Mouse (Mus musculus) midbrain, embryonic 10.5 days (tissue): ENCODE measurements around the gene Gpr4. TPM values are rescaled to one million over a fixed set of nuclear protein-coding genes. Genes with fewer than 3 reads are reported as not detected.

Experiments
- DNase-seq: peaks from one replicate; pipeline ENCODE4 v3.0.0-alpha.2; 2017; ENCODE audit warnings: low spot score
- H3K27ac ChIP-seq: fragments of 300-500 bp; sonication (generic); replicated peaks from 2 replicates; pipeline ENCODE4 v1.5.1; 2016; ENCODE audit warnings: mild to moderate bottlenecking
- H3K27me3 ChIP-seq: fragments of 300-500 bp; sonication (generic); 2 replicates; pipeline ENCODE4 v1.6.1; 2016; ENCODE audit warnings: low read depth, mild to moderate bottlenecking; ENCODE audit not compliant: poor library complexity, severe bottlenecking
- H3K36me3 ChIP-seq: fragments of 300-500 bp; sonication (generic); 2 replicates; pipeline ENCODE4 v1.6.1; 2016; ENCODE audit warnings: mild to moderate bottlenecking, moderate library complexity
- H3K4me1 ChIP-seq: fragments of 300-500 bp; sonication (generic); 2 replicates; pipeline ENCODE4 v1.6.1; 2016
- H3K4me3 ChIP-seq: fragments of 300-500 bp; sonication (generic); 2 replicates; pipeline ENCODE4 v1.5.1; 2016; ENCODE audit warnings: mild to moderate bottlenecking, moderate library complexity
- H3K9me3 ChIP-seq: fragments of 300-500 bp; sonication (generic); replicated peaks from 2 replicates; pipeline ENCODE4 v1.6.1; 2016; ENCODE audit warnings: mild to moderate bottlenecking
- WGBS: fragments of 180-500 bp; shearing (Covaris S2); methylation state at CpG from one replicate; pipeline ENCODE4 v1.1.7; 2016; 5-methylcytosine and 5-hydroxymethylcytosine counted together
- polyA plus RNA-seq: library from polyadenylated mRNA; unstranded; fragments of >200 nt; fragmentation: Nextera tagmentation; extraction: Ambion mirVana; gene quantifications from 2 replicates; pipeline ENCODE4 v1.2.1, GENCODE M21; 2016

The Gpr4 gene
- polyA plus RNA-seq, 1 experiment from 2014 or later: 2.4 TPM

GRCm38 (mm10) chr7:19176516-19176947, 35.8 kb upstream of the Gpr4 start:
- no peak for DNase-seq
- peaks cover 63% of the 10 kb centered on the region for H3K27me3 ChIP-seq
- peaks cover 69% of the 10 kb centered on the region for H3K4me1 ChIP-seq
- H3K9me3 ChIP-seq: no peaks in the 10 kb centered on the region
- H3K4me3 ChIP-seq: peak overlapping the region; percentile 61
- H3K27ac ChIP-seq: peak overlapping the region; percentile 81
- no peaks in the 10 kb centered on the region for H3K36me3 ChIP-seq
- WGBS: 3% methylated on average over 21 of the region's 21 CpGs

- peaks cover 70% of the 10 kb centered on the region for H3K4me1 ChIP-seq
- H3K27ac ChIP-seq: no peak overlapping the region
- peak overlapping the region; percentile 61 for H3K4me3 ChIP-seq
- no peaks in the 10 kb centered on the region for H3K36me3 ChIP-seq
- peaks cover 58% of the 10 kb centered on the region for H3K27me3 ChIP-seq
- no peaks in the 10 kb centered on the region for H3K9me3 ChIP-seq
- no peak for DNase-seq
- 71% methylated on average over 7 of the region's 7 CpGs for WGBS
These were observed 35.1 kb upstream of the Gpr4 start for GRCm38 (mm10) chr7:19177216-19177615.

- no peak for DNase-seq
- Histone ChIP-seq H3K9me3 (no peaks in the 10 kb centered on the region), H3K27ac (no peak overlapping the region), H3K4me3 (peak overlapping the region; percentile 37), H3K4me1 (peaks cover 64% of the 10 kb centered on the region), H3K27me3 (peaks cover 58% of the 10 kb centered on the region), H3K36me3 (no peaks in the 10 kb centered on the region)
- 7% methylated on average over 17 of the region's 18 CpGs for WGBS
These were observed 34.3 kb upstream of the Gpr4 start for GRCm38 (mm10) chr7:19178035-19178434.

GRCm38 (mm10) chr7:19178443-19179092, 33.8 kb upstream of the Gpr4 start:
- H3K9me3 ChIP-seq: no peaks in the 10 kb centered on the region
- H3K36me3 ChIP-seq: peaks cover 3% of the 10 kb centered on the region
- H3K4me3 ChIP-seq: peak overlapping the region; percentile 50
- H3K27ac ChIP-seq: 0 out of 2 replicates have a peak overlapping the region, but pooled peaks have one; percentile 23
- DNase-seq: peak; percentile 82
- peaks cover 58% of the 10 kb centered on the region for H3K27me3 ChIP-seq
- peaks cover 59% of the 10 kb centered on the region for H3K4me1 ChIP-seq
- 4% methylated on average over 27 of the region's 27 CpGs for WGBS

- peak overlapping the region; percentile 23; the same call in 1 of the 2 replicates for H3K27ac ChIP-seq
These were observed 33.2 kb upstream of the Gpr4 start for GRCm38 (mm10) chr7:19179173-19179572.

GRCm38 (mm10) chr7:19179936-19180335, 32.4 kb upstream of the Gpr4 start:
- H3K27ac ChIP-seq: no peak overlapping the region
- WGBS: 33% methylated on average over 6 of the region's 6 CpGs
- DNase-seq: no peak
- peak overlapping the region; percentile 50 for H3K4me3 ChIP-seq
- H3K36me3 ChIP-seq: peaks cover 8% of the 10 kb centered on the region
- peaks cover 58% of the 10 kb centered on the region for H3K27me3 ChIP-seq
- H3K4me1 ChIP-seq: peaks cover 58% of the 10 kb centered on the region
- no peaks in the 10 kb centered on the region for H3K9me3 ChIP-seq

More at GRCm38 (mm10) chr7:19179173-19179572, 33.2 kb upstream of the Gpr4 start:
- peak overlapping the region; percentile 50 for H3K4me3 ChIP-seq
- peaks cover 8% of the 10 kb centered on the region for H3K36me3 ChIP-seq
- peak; percentile 83 for DNase-seq
- H3K9me3 ChIP-seq: no peaks in the 10 kb centered on the region
- WGBS: under 1% methylated on average over 31 of the region's 32 CpGs
- H3K4me1 ChIP-seq: peaks cover 58% of the 10 kb centered on the region
- H3K27me3 ChIP-seq: peaks cover 58% of the 10 kb centered on the region

GRCm38 (mm10) chr7:19180862-19181429, 31.4 kb upstream of the Gpr4 start:
- Histone ChIP-seq H3K4me1 (peaks cover 51% of the 10 kb centered on the region), H3K36me3 (peaks cover 14% of the 10 kb centered on the region), H3K27me3 (peaks cover 49% of the 10 kb centered on the region), H3K9me3 (no peaks in the 10 kb centered on the region), H3K4me3 (peak overlapping the region; percentile 67), H3K27ac (peak overlapping the region; percentile 76)
- 2% methylated on average over 26 of the region's 27 CpGs for WGBS
- peak; percentile 62 for DNase-seq

GRCm38 (mm10) chr7:19184250-19184649, 28.1 kb upstream of the Gpr4 start:
- Histone ChIP-seq H3K27ac (no peak overlapping the region), H3K4me1 (peaks cover 24% of the 10 kb centered on the region)
- 86% methylated on average over 2 of the region's 2 CpGs for WGBS

GRCm38 (mm10) chr7:19184758-19185157, 27.6 kb upstream of the Gpr4 start:
- no peak overlapping the region for H3K4me3 ChIP-seq
- peaks cover 19% of the 10 kb centered on the region for H3K4me1 ChIP-seq
- H3K36me3 ChIP-seq: peaks cover 40% of the 10 kb centered on the region
- WGBS: 90% methylated on average over 6 of the region's 6 CpGs
- H3K9me3 ChIP-seq: no peaks in the 10 kb centered on the region
- H3K27ac ChIP-seq: no peak overlapping the region
- H3K27me3 ChIP-seq: peaks cover 11% of the 10 kb centered on the region
- no peak for DNase-seq

More at GRCm38 (mm10) chr7:19184250-19184649, 28.1 kb upstream of the Gpr4 start:
- no peak for DNase-seq
- peaks cover 16% of the 10 kb centered on the region for H3K27me3 ChIP-seq
- peaks cover 38% of the 10 kb centered on the region for H3K36me3 ChIP-seq
- H3K4me3 ChIP-seq: no peak overlapping the region
- H3K9me3 ChIP-seq: no peaks in the 10 kb centered on the region

- Histone ChIP-seq H3K27me3 (no peaks in the 10 kb centered on the region), H3K36me3 (peaks cover 74% of the 10 kb centered on the region), H3K27ac (no peak overlapping the region), H3K9me3 (no peaks in the 10 kb centered on the region; the same call in 1 of the 2 replicates), H3K4me3 (no peak overlapping the region), H3K4me1 (no peaks in the 10 kb centered on the region)
- WGBS: 97% methylated on average over 4 of the region's 4 CpGs
- DNase-seq: no peak
These were observed 17.7 kb upstream of the Gpr4 start for GRCm38 (mm10) chr7:19194676-19195075.

- Histone ChIP-seq H3K9me3 (no peaks in the 10 kb centered on the region; the same call in 1 of the 2 replicates), H3K4me1 (no peaks in the 10 kb centered on the region), H3K36me3 (peaks cover 77% of the 10 kb centered on the region), H3K4me3 (no peak overlapping the region), H3K27ac (no peak overlapping the region), H3K27me3 (no peaks in the 10 kb centered on the region)
- no peak for DNase-seq
- WGBS: 70% methylated on average over 6 of the region's 6 CpGs
These were observed 15.7 kb upstream of the Gpr4 start for GRCm38 (mm10) chr7:19196676-19197075.

GRCm38 (mm10) chr7:19197985-19198384, 14.4 kb upstream of the Gpr4 start:
- peaks cover 74% of the 10 kb centered on the region for H3K36me3 ChIP-seq
- no peak for DNase-seq
- 30% methylated on average over 2 of the region's 2 CpGs for WGBS

GRCm38 (mm10) chr7:19201660-19202059, 10.7 kb upstream of the Gpr4 start:
- H3K36me3 ChIP-seq: peaks cover 68% of the 10 kb centered on the region
- H3K27me3 ChIP-seq: no peaks in the 10 kb centered on the region
- 0 out of 2 replicates have a peak, but pooled peaks cover 3% of the 10 kb centered on the region for H3K9me3 ChIP-seq
- H3K4me1 ChIP-seq: no peaks in the 10 kb centered on the region
- 72% methylated on average over 15 of the region's 15 CpGs for WGBS
- 0 out of 2 replicates have a peak overlapping the region, but pooled peaks have one; percentile 6 for H3K27ac ChIP-seq
- no peak overlapping the region for H3K4me3 ChIP-seq
- no peak for DNase-seq

More at GRCm38 (mm10) chr7:19197985-19198384, 14.4 kb upstream of the Gpr4 start:
- Histone ChIP-seq H3K4me1 (no peaks in the 10 kb centered on the region), H3K9me3 (no peaks in the 10 kb centered on the region; the same call in 1 of the 2 replicates), H3K27me3 (no peaks in the 10 kb centered on the region), H3K27ac (no peak overlapping the region), H3K4me3 (no peak overlapping the region)
